Mouse (Mus musculus) liver, postnatal 0 days (tissue): ENCODE data around the gene Samd10.

Experiments
- CTCF ChIP-seq: sonication (generic); IDR thresholded peaks from 2 replicates; pipeline ENCODE4 v1.5.1; 2016; ENCODE audit warnings: antibody characterized with exemption, low read depth
- EP300 ChIP-seq: IDR thresholded peaks from 2 replicates; pipeline ENCODE4 v1.6.1; 2016; ENCODE audit warnings: antibody characterized with exemption, low read depth, mild to moderate bottlenecking

- TF ChIP-seq CTCF = 0 out of 2 replicates have a peak, but pooled peaks have one; percentile 18
- no peak for TF ChIP-seq EP300
Observed at GRCm38 (mm10) chr2:181593937-181594336, 5.1 kb downstream of the Samd10 start.
